Mouse (Mus musculus) myocyte (in vitro differentiated cells): ENCODE data around the gene Gm2832. TPM values are rescaled to one million over a fixed set of nuclear protein-coding genes. Genes with fewer than 3 reads are reported as not detected.
"Not testable (repeated sequence)": the region's sequence is repeated elsewhere in the genome, so short reads cannot be mapped to it uniquely, and the experiment has no call there.

Experiments used
- H3K27me3 ChIP-seq: one replicate; pipeline ENCODE4 v1.6.1; 2011; ENCODE audit not compliant: control insufficient read depth, insufficient read depth, insufficient read length
- H3K36me3 ChIP-seq: one replicate; pipeline ENCODE4 v1.6.1; 2011; ENCODE audit not compliant: control insufficient read depth, insufficient read depth
- H3K4me2 ChIP-seq: one replicate; pipeline ENCODE4 v1.6.1; 2011; ENCODE audit warnings: low read depth, control low read depth
- H3K4me3 ChIP-seq: one replicate; pipeline ENCODE4 v1.5.1; 2011; ENCODE audit warnings: mild to moderate bottlenecking, control low read depth, moderate library complexity
- H3K79me2 ChIP-seq: one replicate; pipeline ENCODE4 v1.6.1; 2011; ENCODE audit not compliant: control insufficient read depth, insufficient read depth
- H3ac ChIP-seq: one replicate; pipeline ENCODE4 v1.6.1; 2011; ENCODE audit not compliant: control insufficient read depth, insufficient read length
- polyA plus RNA-seq: library from polyadenylated mRNA; unstranded; fragments of >200 nt; fragmentation: generic; extraction: Trizol; gene quantifications from one replicate; pipeline ENCODE4 v1.2.1, GENCODE M21; 2012; ENCODE audit warnings: missing spikeins

The Gm2832 gene
- polyA plus RNA-seq = not detected

GRCm38 (mm10) chr14:41278505-41278904, at the start of gene Gm2832:
Gm2832 (plus strand) TSS chr14:41278805.
- not testable (repeated sequence) for H3K27me3 ChIP-seq, H3ac ChIP-seq, H3K4me2 ChIP-seq, H3K36me3 ChIP-seq, H3K4me3 ChIP-seq, H3K79me2 ChIP-seq

- not testable (repeated sequence) for H3K4me3 ChIP-seq, H3K27me3 ChIP-seq, H3K79me2 ChIP-seq, H3K36me3 ChIP-seq, H3K4me2 ChIP-seq, H3ac ChIP-seq
These were observed 15.3 kb upstream of the Gm2832 start for GRCm38 (mm10) chr14:41263296-41263695.

- not testable (repeated sequence) for H3K27me3 ChIP-seq, H3K4me3 ChIP-seq
These were observed 14.5 kb upstream of the Gm2832 start for GRCm38 (mm10) chr14:41263853-41264755.

GRCm38 (mm10) chr14:41264756-41265566, 13.6 kb upstream of the Gm2832 start:
- H3K4me3 ChIP-seq, H3K79me2 ChIP-seq, H3K4me2 ChIP-seq, H3ac ChIP-seq, H3K27me3 ChIP-seq, H3K36me3 ChIP-seq: not testable (repeated sequence)

More at GRCm38 (mm10) chr14:41263853-41264755, 14.5 kb upstream of the Gm2832 start:
- not testable (repeated sequence) for H3K79me2 ChIP-seq, H3K4me2 ChIP-seq, H3K36me3 ChIP-seq, H3ac ChIP-seq

- not testable (repeated sequence) for H3ac ChIP-seq, H3K4me3 ChIP-seq, H3K27me3 ChIP-seq, H3K4me2 ChIP-seq, H3K36me3 ChIP-seq, H3K79me2 ChIP-seq
These were observed 7.4 kb downstream of the Gm2832 start for GRCm38 (mm10) chr14:41285965-41286364.

Other genes starting within 250 kb of the Gm2832 start
- not detected for gene Dydc2, start 209.6 kb upstream of the Gm2832 start, polyA plus RNA-seq
- not detected for gene Dydc1, start 205.9 kb upstream of the Gm2832 start, polyA plus RNA-seq
- gene Mat1a, start 173.8 kb upstream of the Gm2832 start, polyA plus RNA-seq = not detected
- not detected for gene Sftpa1, start 147.0 kb upstream of the Gm2832 start, polyA plus RNA-seq
- not detected for gene Mbl1, start 127.3 kb upstream of the Gm2832 start, polyA plus RNA-seq
- gene Sftpd, start 93.7 kb upstream of the Gm2832 start, polyA plus RNA-seq = not detected
- not detected for gene Gm5798, start 69.8 kb downstream of the Gm2832 start, polyA plus RNA-seq
- gene Gm7945, start 107.6 kb downstream of the Gm2832 start, polyA plus RNA-seq = not detected
- gene Gm6482, start 129.5 kb downstream of the Gm2832 start, polyA plus RNA-seq = not detected
- gene Gm7954, start 174.7 kb downstream of the Gm2832 start, polyA plus RNA-seq = not detected
- gene Gm3486, start 210.7 kb downstream of the Gm2832 start, polyA plus RNA-seq = not detected